Mouse (Mus musculus): ENCODE results near the gene Katnal1. TPM values are rescaled to one million over a fixed set of nuclear protein-coding genes. Genes with fewer than 3 reads are reported as not detected.
A peak's percentile ranks its signal among the peaks of the same experiment; 100 is the strongest.

Gene Katnal1
- polyA plus RNA-seq (2016; fragmentation: Nextera tagmentation; extraction: Ambion mirVana), result 22.4 and 23.6 TPM in 2 replicates

DNA sequence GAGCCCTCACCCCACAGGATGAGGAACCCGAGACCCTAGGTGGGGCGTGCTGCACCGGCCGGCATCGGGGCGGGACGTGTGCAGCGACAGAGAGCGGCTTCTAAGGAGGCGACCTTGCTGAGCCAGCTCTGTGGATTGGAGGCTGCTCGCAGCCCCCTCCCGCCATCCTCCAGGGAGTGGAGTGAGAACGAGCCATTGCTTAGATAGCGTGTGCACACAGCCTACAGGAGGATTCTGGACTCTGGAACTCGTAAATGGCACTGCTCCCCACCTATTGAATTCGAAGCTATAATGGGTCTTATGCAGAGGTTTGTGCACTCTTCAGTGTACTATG lies at the start of gene Katnal1:
Katnal1 (minus strand) TSS at position 205 of the 334 bp plus-strand sequence.
- whole genome bisulfite sequencing, result 2% methylated on average over 16 of the region's 16 CpGs
- Histone ChIP-seq H3K36me3 (peaks cover 24% of the 10 kb centered on the region), H3K9me3 (no peaks in the 10 kb centered on the region), H3K4me1 (replicated peaks) (peaks cover 36% of the 10 kb centered on the region), H3K27me3 (ENCODE audit: insufficient read depth, poor library complexity, severe bottlenecking) (no peaks in the 10 kb centered on the region), H3K4me3 (peak within 1 kb of the TSS; percentile 84), H3K27ac (peak within 1 kb of the TSS; percentile 99)
- no peak for DNase-seq (ENCODE audit: low spot score)

DNA sequence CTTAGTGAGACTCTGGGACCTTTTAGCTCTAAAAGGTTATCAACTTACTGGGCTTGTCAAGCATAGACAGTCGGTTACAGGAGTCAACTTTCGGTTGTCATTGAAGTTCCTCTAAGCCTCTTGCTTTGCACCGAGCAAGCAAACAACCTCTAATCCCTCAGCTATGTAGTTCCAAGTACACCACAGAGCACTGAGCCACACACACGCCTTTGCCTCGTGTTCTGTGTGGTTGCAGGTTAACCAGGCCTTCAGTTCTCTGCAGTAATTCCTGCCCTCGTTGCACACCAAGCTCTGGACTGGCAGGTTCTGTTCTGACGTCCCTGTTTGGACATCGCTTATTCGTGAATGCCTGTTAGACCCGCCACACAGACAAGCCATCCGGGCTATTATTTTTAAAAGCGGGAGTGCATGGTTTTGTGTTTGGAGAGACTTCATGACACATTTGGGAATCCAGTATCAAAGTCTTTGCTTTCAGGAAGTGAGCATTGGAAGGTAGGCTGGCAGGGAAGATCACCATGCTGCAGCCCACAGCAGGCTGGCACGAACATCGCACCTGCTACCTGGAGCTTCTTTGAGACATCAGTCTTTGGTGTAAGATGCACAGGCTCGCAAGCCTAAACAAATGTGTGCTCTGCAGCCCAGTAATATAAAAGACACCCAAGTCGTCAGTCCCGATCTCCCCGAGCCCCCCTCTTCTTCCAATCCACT lies 49.5 kb upstream of the Katnal1 start:
- Histone ChIP-seq H3K4me3 (no peak overlapping the region), H3K27ac (peak overlapping the region; percentile 75)

DNA sequence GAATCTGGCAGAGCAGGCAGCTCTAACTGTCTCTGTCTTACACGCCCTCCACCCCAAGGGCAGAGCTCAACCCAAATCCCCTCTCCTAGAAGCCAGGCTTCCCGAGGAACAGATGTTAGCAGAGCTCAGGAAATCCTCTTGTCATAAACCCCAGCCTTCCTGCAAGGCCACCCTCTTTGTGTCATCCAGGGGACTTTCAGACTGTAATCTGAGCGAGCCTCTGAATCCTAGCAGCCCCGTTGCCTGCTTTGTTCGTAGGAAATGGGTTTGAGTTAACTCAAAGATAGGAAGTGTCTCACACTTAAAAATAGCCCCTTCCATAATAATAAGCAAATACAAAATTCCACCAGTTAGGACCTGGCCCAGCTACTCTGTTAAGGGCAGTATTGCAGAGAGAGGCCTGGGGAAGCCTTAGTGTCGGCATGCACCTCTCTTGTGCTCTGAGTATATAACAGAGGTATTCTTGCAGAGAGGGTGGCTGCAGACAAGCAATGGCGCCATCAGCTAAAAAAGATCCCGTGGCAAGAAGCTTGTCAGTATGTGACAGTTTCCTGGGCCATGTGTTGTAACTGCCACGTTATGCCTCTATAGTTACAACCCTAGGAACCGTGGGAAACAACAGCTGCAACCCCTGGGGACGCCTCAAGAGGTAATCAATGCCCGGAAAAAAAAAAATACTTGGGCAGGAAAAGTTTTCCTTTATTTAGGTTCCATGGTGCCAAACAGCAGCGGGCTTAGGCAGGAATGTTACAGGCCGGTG lies 48.8 kb upstream of the Katnal1 start:
- DNase-seq (ENCODE audit: low spot score), result no peak
- Histone ChIP-seq H3K4me3 (no peak overlapping the region), H3K4me1 (replicated peaks) (peaks cover 30% of the 10 kb centered on the region), H3K36me3 (0 out of 2 replicates have a peak, but pooled peaks cover 5% of the 10 kb centered on the region), H3K9me3 (no peaks in the 10 kb centered on the region), H3K27ac (peak overlapping the region; percentile 75), H3K27me3 (ENCODE audit: insufficient read depth, poor library complexity, severe bottlenecking) (no peaks in the 10 kb centered on the region)
- 39% methylated on average over 14 of the region's 14 CpGs for WGBS

More for the DNA sequence above, 49.5 kb upstream of the Katnal1 start:
- Histone ChIP-seq H3K36me3 (0 out of 2 replicates have a peak, but pooled peaks cover 5% of the 10 kb centered on the region), H3K4me1 (replicated peaks) (peaks cover 23% of the 10 kb centered on the region), H3K9me3 (peaks cover under 1% of the 10 kb centered on the region; the same call in 1 of the 2 replicates), H3K27me3 (ENCODE audit: insufficient read depth, poor library complexity, severe bottlenecking) (no peaks in the 10 kb centered on the region)
- DNase-seq (ENCODE audit: low spot score), result no peak
- 75% methylated on average over 18 of the region's 18 CpGs for WGBS

DNA sequence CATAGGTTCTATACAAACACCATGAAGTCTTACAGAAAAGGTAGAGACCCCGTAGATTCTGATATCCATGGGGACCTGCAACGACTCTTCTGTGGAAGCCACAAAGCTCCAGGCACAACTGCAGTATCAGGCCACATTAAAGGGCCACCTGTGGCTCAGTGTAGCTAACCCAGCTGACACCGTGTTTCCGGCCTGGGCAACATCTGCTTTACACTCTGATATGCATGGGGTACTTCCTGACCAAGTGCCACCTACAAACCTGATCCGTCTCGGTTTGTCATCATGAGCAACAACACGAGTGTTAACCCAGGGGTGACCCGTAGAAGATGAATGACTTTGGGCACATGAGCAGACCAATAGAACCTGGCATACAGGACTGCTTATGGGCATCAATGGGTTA lies 47.8 kb upstream of the Katnal1 start:
- no peaks in the 10 kb centered on the region for H3K36me3 ChIP-seq
- peaks cover 32% of the 10 kb centered on the region for H3K4me1 ChIP-seq (replicated peaks)
- WGBS, result 85% methylated on average over 8 of the region's 8 CpGs
- H3K4me3 ChIP-seq, result no peak overlapping the region
- H3K27ac ChIP-seq, result no peak overlapping the region
- DNase-seq (ENCODE audit: low spot score), result no peak
- no peaks in the 10 kb centered on the region for H3K27me3 ChIP-seq (ENCODE audit: insufficient read depth, poor library complexity, severe bottlenecking)
- H3K9me3 ChIP-seq, result no peaks in the 10 kb centered on the region

DNA sequence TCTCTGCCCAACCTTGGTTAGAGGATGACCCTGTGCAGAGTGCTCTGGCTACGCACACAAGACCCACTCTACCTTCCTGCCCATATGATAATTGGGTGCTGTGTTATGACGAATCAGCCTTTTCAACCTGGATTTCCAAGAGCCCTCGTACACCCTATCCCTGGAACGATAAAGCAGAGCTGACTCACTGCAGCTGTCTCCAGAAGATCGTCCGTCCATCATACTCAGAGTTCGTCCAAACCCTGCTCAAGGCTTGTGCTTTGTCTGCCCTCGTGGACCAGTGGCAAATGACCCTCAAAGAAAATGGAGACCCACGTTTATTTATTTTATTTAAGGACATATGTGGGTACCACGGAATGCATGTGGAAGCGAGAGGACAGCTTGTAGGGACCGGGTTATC lies 45.9 kb upstream of the Katnal1 start:
- no peaks in the 10 kb centered on the region for H3K27me3 ChIP-seq (ENCODE audit: insufficient read depth, poor library complexity, severe bottlenecking)
- no peaks in the 10 kb centered on the region for H3K9me3 ChIP-seq
- peaks cover 33% of the 10 kb centered on the region for H3K4me1 ChIP-seq (replicated peaks)
- no peak overlapping the region for H3K4me3 ChIP-seq
- no peaks in the 10 kb centered on the region for H3K36me3 ChIP-seq
- DNase-seq (ENCODE audit: low spot score), result no peak
- 89% methylated on average over 12 of the region's 12 CpGs for WGBS
- H3K27ac ChIP-seq, result no peak overlapping the region

DNA sequence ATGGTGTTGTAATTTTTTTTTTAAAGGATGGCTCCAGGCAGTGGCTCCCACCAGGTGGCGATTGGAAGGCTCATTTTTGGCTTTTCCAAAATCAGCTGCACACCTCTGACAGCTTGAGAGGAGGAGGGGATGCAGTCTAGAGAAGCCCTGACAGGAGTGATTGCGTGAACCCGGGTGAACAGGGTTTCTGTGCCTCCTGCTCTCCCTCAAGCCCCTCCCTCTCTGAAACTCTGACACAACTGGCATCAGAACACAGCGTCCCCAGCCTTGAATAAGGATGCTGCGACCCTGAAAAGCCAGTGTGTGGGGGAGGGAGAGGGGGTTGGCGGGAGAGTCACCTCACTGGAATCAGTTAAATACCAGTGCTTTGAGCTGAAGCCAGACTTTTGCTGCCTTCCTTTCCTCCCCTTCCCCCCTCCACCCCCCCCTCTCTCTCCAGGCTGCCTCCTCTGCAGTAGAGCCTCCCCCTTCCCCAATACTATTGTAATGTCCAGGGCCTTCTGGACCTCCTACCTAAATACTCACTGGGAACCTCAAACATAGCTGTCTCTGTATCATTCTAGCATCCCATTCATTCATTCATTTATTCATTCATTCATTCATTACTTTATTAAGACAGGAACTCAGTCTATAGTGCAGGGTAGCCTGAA lies 44.0 kb upstream of the Katnal1 start:
- Histone ChIP-seq H3K4me3 (no peak overlapping the region), H3K36me3 (no peaks in the 10 kb centered on the region), H3K27me3 (ENCODE audit: insufficient read depth, poor library complexity, severe bottlenecking) (no peaks in the 10 kb centered on the region), H3K9me3 (no peaks in the 10 kb centered on the region), H3K4me1 (replicated peaks) (peaks cover 30% of the 10 kb centered on the region), H3K27ac (0 out of 2 replicates have a peak overlapping the region, but pooled peaks have one; percentile 12)
- whole genome bisulfite sequencing, result 11% methylated on average over 6 of the region's 6 CpGs
- no peak for DNase-seq (ENCODE audit: low spot score)

DNA sequence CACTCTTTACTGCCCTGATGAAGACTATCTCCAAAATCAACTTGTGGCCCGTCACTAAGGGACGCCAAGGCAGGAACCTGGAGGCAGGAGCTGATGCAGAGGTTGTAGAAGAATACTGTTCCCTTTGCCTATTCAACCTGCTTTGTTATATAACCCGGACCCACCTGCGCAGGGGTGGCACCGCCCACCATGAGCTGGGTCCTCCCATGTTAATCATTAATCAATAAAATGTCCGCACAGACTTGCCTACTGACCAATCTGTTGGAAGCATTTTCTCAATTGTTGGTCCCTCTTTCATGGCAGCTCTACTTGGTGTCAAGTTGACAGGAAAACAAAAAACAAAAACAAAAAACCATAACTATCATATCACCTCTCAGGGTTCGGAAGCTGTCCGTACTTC lies 43.0 kb upstream of the Katnal1 start:
- no peak for DNase-seq (ENCODE audit: low spot score)
- WGBS, result 94% methylated on average over 8 of the region's 8 CpGs
- no peak overlapping the region for H3K4me3 ChIP-seq

DNA sequence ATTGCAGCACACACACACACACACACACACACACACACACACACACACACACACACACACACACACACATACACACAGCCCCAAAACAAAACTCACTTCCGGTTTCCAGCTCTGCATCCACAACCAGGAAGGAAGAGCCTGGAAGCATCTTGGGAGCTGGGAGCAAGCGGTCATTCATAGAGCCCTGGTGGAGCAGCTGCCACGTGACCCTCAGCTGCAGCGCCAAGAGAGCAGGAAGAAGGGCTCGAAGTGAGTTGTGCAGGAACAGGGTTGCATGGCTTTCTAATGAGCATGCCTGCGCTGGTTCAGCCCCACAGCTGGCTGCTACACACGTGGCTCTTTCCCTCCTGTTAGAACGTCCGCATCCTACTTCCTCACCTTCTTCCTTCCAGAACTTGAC lies 40.5 kb upstream of the Katnal1 start:
- Histone ChIP-seq H3K27ac (0 out of 2 replicates have a peak overlapping the region, but pooled peaks have one; percentile 40), H3K9me3 (no peaks in the 10 kb centered on the region), H3K27me3 (ENCODE audit: insufficient read depth, poor library complexity, severe bottlenecking) (no peaks in the 10 kb centered on the region), H3K4me3 (no peak overlapping the region), H3K4me1 (replicated peaks) (peaks cover 41% of the 10 kb centered on the region), H3K36me3 (no peaks in the 10 kb centered on the region)
- DNase-seq (ENCODE audit: low spot score), result no peak
- WGBS, result 75% methylated on average over 9 of the region's 9 CpGs

More for the DNA sequence above, 43.0 kb upstream of the Katnal1 start:
- no peak overlapping the region for H3K27ac ChIP-seq
- H3K36me3 ChIP-seq, result no peaks in the 10 kb centered on the region
- peaks cover 26% of the 10 kb centered on the region for H3K4me1 ChIP-seq (replicated peaks)
- H3K27me3 ChIP-seq (ENCODE audit: insufficient read depth, poor library complexity, severe bottlenecking), result no peaks in the 10 kb centered on the region
- no peaks in the 10 kb centered on the region for H3K9me3 ChIP-seq

DNA sequence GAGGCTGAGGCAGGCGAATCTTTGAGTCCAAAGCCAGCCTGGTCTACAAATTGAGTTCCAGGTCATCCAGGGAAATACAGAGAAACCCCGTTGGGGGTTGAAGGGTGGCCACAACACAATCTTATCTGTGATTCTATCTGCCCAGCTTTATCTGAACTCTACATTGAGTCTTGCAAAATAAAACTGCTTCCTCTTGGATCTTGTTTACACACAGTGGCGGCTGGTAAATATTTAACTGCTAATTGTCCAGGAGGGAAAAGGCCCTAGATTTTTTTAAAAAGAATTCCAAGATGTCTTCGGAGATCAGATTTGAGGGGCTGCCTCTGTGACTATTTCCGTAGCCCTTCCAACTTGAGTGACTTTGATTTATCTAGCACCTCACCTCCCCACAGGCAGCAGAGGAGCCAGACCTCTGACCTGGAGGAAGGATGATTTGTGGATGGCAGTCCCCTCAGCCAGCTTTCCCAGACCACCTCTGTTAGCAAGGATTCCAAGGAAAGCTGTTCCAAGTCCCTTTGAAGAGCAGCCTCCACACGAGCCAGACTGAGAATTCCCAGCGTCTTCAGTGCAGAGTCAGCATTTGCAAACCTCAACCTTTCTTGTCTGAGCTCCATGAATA lies 39.9 kb upstream of the Katnal1 start:
- no peak for DNase-seq (ENCODE audit: low spot score)
- Histone ChIP-seq H3K4me3 (no peak overlapping the region), H3K4me1 (replicated peaks) (peaks cover 41% of the 10 kb centered on the region), H3K36me3 (no peaks in the 10 kb centered on the region), H3K9me3 (no peaks in the 10 kb centered on the region), H3K27me3 (ENCODE audit: insufficient read depth, poor library complexity, severe bottlenecking) (no peaks in the 10 kb centered on the region), H3K27ac (peak overlapping the region; percentile 40; the same call in 1 of the 2 replicates)
- WGBS, result 76% methylated on average over 7 of the region's 7 CpGs

DNA sequence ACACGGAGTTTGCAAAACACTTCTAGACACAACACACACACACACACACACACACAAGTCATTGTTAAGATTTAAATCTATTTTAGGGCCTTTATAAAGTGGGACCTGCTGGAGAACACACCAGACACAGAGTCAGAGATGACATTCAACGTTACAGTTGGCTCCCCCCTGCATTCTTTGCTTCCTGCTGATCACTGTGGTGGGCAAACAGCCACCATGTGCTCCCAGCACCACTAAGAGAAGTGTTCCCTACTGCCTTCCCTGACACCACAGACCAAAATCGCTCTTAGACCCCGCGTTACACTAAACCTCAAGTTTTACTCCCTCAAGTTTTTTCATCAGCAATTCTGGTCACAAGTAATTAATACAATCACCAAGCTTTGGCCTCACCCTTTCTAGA lies 39.1 kb upstream of the Katnal1 start:
- DNase-seq (ENCODE audit: low spot score), result no peak
- WGBS, result 77% methylated on average over 5 of the region's 5 CpGs

DNA sequence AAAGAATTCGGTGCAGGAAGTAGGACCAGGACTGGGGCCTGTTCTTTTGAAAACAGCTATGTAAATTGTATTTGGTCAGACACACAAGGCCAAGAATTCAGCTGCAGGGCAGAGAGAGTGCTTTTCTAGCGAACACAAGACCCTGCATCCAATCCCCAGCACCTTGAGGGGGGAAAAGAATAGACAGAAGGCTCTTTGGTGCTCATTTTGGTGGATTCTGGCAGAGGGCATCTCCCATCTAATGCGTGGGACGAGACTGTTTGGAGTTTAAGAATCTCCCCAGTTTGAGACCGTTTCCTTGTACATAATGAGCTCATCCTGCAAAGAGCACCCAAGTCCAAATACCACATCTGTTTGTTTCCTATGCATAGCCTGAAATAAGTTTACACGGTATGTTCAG lies 37.3 kb upstream of the Katnal1 start:
- H3K4me3 ChIP-seq, result no peak overlapping the region
- DNase-seq (ENCODE audit: low spot score), result no peak
- H3K9me3 ChIP-seq, result no peaks in the 10 kb centered on the region
- peaks cover 32% of the 10 kb centered on the region for H3K4me1 ChIP-seq (replicated peaks)
- WGBS, result 71% methylated on average over 6 of the region's 6 CpGs
- no peaks in the 10 kb centered on the region for H3K27me3 ChIP-seq (ENCODE audit: insufficient read depth, poor library complexity, severe bottlenecking)
- no peak overlapping the region; the same call in 1 of the 2 replicates for H3K27ac ChIP-seq
- H3K36me3 ChIP-seq, result no peaks in the 10 kb centered on the region

More for the DNA sequence above, 39.1 kb upstream of the Katnal1 start:
- Histone ChIP-seq H3K4me3 (no peak overlapping the region), H3K27ac (no peak overlapping the region), H3K9me3 (no peaks in the 10 kb centered on the region), H3K4me1 (replicated peaks) (peaks cover 38% of the 10 kb centered on the region), H3K27me3 (ENCODE audit: insufficient read depth, poor library complexity, severe bottlenecking) (no peaks in the 10 kb centered on the region), H3K36me3 (no peaks in the 10 kb centered on the region)

DNA sequence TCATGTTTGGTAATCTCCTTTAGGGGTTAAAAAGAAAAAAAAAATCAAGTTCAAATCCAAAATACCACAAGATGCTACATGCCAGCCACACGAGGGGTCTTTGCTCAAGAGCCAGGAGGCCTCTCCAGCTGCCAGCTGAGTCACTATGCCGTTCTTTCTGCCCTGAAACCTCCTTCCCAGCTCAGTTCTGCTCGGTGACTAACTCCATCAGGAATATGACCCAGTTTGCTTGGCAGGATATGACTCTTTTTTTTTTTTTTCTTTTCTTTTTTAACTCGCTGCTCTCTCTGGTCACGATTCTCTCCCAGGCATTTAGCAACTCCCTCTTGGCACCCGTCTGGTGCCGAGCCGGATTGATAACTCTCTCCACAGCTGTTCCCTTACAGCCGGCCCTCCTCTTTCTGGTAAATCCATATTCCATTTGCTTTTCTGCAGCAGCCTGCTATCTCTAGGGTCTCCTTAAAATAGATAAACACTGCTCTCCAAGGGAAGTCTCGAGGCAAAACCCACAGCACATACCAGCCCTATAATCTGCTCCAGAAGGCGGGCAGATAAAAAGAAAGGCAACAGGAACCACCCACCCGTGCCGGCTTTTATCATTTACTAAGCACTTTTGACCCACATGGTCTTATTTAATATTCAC lies 36.7 kb upstream of the Katnal1 start:
- no peak for DNase-seq (ENCODE audit: low spot score)
- peak overlapping the region; percentile 59; the same call in 1 of the 2 replicates for H3K27ac ChIP-seq

More for the DNA sequence above, 36.7 kb upstream of the Katnal1 start:
- no peak overlapping the region for H3K4me3 ChIP-seq
- WGBS, result 50% methylated on average over 13 of the region's 13 CpGs
- H3K4me1 ChIP-seq (replicated peaks), result peaks cover 32% of the 10 kb centered on the region
- H3K36me3 ChIP-seq, result no peaks in the 10 kb centered on the region
- H3K9me3 ChIP-seq, result no peaks in the 10 kb centered on the region
- H3K27me3 ChIP-seq (ENCODE audit: insufficient read depth, poor library complexity, severe bottlenecking), result no peaks in the 10 kb centered on the region
